Mouse (Mus musculus) testis, adult 2 months (tissue): Measurements from ENCODE around the gene Lpxn.

ENCODE experiments used
- CTCF ChIP-seq: fragments of 200-500 bp; IDR thresholded peaks from 2 replicates; pipeline ENCODE4 v1.5.1; 2012; ENCODE audit warnings: low read depth, mild to moderate bottlenecking, inconsistent platforms, low read length, moderate library complexity; ENCODE audit not compliant: control insufficient read depth, insufficient read depth, insufficient replicate concordance
- POLR2A ChIP-seq: fragments of 200-500 bp; IDR thresholded peaks from 2 replicates; pipeline ENCODE4 v1.6.1; 2012; ENCODE audit warnings: low read depth, mild to moderate bottlenecking, inconsistent platforms, low read length, moderate library complexity; ENCODE audit not compliant: control insufficient read depth

DNA sequence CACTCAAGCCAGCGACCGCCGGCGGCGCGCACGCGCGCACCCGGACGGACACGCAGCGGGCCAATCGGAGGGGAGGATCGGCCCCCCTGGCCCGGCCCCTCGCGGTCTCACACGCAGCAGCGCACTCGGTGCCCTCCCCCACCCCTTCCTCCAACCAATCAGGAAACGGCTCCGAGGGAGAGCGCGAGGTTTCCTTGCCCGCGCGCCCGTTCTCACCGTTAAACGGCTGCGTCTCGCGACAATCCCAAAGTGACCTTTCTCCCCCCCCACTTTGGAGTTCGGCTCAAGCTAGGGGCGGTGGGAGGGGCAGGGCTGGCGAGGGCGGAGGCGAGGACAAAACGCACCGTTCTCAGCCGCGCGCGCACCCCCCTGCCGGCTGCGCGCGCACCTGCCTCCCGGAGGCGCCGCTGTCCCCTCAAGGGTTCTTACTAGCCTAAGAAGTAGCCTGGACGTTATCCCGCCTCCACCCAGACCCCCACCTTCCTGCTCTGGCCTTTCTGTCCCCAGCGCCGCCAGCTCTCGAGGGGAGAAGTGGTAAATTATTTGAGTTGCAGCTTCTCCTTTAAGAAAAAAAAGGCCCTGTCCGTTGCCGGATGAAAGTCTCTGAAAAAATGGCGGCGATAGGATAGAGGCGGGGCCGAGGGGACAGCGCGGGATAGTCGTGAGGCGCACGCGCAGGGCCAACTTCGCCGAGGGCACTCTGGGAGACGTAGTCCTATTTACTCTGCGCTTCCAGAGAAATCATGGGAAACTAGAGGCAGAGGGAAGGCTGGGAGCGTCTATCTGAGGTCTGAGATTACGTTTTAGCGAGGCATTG, at the start of gene Lpxn, which contains the start of gene Zfp91:
- TF ChIP-seq CTCF (no peak), POLR2A (peak; percentile 81)
